Mouse (Mus musculus): ENCODE data around the gene Frzb.

Gene Frzb

DNA sequence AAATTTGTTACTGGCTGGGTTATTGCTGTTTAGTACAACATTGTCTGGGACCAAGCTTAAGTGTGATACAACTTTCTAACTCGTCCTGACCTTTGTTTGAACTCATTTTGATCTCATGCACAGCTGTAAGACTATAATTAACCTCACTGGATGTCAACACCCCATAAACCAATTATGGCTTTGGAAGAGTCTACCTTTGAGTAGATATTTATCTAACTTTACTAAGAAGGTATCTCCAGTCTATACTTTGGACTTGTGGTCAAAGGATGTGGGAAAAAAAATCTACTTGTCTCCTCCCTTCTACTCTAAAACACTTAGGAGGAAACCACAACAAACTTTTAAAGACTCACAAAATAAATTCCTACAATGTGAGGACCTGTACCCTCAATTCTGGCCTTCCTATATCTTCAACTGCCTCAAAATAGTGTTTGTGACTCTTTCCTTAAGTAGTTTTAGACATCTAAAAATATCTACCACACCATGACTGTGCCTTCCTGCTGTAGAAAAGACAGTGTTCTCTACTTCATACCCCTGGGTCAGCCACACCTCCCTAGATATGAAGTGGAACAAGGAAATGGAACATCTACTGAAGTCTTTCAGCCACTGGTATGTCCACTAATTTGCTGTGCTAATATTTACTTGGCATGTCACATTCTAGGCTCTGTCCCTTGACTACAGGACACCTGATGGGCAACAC, 16.9 kb downstream of the Frzb start:
- no peak for DNase-seq (ENCODE audit: extremely low read depth, low read depth)

DNA sequence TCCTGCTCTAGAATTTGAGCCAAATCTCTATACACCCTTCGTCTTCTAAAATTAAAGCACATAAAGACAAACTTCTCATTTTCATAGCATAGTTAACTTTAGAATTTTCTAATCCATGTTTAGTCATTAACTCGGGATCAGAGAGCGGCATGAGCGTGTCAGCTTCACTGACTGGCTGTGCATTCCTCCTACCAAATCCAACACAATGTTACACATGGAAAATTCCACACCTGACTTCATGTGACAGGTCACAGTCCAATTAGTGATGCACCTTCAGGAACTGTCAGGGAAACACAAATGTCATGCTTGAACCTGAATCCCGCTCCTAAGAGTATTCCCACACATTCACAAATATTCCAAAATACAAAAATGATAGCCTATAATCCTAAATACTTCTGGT, 24.3 kb downstream of the Frzb start:
- no peak for DNase-seq (ENCODE audit: extremely low read depth, low read depth)

DNA sequence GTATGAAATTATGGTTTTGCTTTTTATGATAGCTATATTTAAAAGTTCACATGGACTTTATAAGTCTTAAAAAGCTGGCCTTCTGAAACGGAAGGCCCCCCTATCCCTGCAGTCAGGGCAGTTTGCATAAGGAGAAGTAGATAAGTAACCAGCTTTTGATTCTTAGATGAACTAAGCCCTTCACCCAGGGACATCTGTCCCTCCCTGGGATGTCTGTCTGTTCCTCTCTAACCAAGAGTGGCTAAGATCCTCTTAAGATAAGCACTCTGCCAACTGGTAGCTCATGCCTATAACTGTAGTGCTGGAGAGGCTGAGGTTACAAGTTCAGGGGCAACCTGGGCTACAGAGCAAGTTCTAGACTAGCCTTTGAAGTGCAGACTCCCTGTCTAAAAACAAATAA, 25.4 kb downstream of the Frzb start:
- DNase-seq (ENCODE audit: extremely low read depth, low read depth), result no peak

DNA sequence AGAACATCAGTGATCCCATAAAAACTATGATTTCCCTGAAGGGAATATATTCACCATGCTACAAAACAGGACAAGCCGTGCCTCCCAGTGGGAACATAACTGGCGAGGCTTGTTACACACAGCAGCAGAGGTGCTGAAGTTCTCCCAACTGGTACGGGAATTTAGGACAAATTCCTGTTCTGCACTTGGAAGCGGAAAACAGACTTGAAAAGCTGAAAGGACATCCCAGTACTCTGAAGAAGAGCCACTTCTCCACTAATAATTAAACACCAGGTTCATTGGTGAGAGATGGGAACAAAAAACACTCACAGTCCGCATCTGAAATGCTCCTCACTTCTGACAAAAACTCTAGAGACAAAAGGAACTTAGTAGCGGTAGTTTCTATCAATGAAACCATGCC, 31.1 kb downstream of the Frzb start:
- DNase-seq (ENCODE audit: extremely low read depth, low read depth), result no peak

DNA sequence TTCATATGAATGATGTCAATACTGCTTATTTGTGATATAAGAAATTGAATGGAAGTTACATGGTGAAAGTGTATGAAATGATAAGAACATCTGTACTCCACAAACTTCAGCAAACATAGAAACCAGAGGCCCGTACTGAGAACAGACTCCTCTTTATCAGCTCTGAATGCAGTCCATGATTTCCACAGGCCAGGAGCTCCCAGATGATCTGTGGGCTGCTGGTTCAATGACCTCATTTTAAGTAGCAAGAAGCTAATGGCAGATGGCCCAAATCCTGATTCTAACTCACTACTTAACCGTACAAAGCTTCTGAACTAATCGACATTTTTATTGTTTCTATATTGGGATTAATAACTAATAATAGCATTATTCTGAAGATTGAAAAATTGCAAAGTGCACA, 33.0 kb downstream of the Frzb start:
- DNase-seq (ENCODE audit: extremely low read depth, low read depth), result no peak

DNA sequence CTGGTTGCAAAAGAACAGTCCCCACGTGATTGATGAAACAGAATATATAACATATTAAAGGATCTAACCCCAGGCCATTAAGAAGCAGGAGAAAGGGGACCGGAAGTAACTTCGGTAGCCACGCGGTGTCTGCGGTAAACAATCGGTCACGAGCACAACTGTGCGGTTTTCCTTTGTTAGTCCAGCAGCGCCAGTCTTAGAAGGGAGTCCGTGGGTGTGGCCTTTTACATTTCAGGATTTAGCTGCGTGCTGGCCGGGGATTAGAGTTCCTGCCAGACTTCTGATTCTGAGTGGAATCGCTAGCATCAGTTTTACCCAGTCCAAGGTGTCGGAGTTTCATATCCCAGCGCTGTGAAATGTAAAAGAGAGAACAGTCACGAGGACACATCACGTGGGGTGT, 34.3 kb downstream of the Frzb start:
- DNase-seq (ENCODE audit: extremely low read depth, low read depth), result no peak

DNA sequence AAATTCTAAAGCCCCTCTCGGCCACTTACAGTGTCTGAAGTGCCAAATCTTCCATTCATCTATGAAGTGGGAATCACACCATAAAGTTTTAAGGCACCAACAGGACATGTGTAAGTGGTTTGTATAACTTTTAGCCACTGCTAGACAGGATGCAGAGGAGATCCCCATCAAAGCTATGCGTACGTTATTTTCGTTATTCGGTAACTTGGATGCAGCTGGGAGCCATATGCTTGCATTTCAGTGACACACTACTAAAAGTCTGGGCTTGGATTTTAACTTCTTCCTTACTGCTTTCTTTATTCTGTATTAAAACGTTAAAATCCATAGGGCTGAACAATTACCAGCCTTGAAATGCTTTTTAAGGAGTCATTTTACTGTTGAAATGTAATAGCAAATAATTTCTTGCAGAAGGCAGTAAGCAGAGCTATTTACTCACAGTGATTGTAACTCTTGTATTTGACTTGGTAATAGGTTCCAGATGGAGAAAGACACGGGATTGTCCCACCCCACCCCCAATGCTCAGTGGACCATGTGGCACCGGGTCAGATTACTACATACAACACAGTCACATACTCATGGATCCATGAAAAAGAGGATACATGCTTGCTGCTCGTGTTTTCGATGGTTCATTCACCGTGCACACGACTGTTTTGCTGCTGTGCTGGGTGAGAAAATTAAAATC, 37.4 kb downstream of the Frzb start:
- no peak for DNase-seq (ENCODE audit: extremely low read depth, low read depth)

DNA sequence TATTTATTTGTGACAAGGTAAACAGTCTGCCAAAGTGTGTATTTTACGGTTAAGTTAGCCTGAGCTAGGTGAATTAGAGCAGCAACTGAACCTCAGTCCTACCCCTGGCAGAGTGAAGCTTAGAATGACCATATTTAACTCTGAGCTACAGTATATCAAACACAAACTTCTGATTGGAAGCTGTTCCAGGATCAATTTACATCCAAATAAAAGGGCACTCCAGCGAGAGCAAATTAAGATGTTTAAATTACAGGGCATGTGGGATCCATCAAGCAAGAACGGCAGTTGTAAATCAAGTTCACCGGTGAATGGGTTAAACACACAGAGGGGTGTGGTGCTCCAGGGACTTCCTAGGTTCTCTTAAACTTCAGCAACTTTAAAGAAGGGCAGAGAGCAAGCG, 42.7 kb downstream of the Frzb start:
- DNase-seq (ENCODE audit: extremely low read depth, low read depth), result no peak

DNA sequence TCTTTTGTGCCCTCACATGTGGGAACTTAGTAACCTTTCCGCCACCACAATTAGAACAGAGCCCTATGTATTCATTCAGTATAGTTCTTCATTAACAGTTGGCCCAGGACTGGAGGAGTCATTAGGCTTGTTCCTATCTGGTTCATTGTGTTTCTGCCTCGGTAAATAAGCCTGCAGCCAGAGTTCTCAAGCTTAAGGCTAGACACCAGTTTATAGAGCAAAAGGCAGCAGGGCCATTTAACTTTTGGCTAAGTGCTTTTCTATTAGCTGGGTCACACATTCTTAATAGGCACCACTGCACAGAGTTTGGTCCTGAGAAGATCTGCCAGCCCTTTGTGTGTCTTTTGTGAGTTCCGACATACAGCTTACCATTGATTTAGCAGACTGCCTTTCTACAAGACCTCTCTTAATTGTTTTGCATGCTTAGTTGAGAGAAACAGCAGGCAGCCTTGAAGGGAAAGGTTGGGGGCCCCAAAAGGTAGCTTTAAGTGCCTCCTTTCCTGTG, 48.8 kb downstream of the Frzb start:
- no peak for DNase-seq (ENCODE audit: extremely low read depth, low read depth)

DNA sequence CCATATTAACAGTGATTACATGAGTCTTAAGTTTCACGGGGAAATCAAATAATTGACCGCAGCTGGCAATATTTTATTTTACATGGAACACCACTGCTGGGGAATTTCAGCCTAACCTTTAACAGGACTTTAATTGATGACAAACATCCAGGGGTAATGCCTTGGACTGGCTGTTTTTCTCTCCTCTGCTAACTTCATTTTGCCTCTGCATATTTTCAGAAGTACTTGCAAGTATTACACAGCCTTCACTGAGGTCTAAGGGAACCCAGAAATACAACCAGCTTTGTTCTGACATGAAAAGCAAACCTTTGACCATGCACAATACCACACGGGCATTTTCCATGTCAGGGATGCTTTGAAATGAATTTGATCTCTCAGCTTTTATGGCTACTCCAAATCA, 50.6 kb downstream of the Frzb start:
- no peak for DNase-seq (ENCODE audit: extremely low read depth, low read depth)

DNA sequence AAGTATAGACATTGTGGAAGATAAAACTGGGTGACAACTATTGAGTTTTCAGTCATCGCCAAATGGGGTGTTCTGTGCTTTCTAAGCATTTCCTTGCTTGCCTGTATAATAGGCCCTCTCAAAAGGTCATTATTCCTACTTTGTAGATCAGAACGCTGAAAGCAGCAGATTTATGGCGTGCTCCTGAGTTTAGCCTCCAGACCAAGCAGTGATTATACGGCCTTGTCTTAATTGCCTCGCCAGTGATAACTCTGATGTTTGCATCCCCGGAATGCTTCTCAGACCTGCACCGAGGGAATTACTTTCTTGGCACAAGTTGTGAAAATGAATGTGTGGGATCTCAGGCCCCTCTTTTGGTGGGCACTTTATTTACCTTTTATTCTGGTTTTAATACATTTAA, 51.4 kb downstream of the Frzb start:
- no peak for DNase-seq (ENCODE audit: extremely low read depth, low read depth)

DNA sequence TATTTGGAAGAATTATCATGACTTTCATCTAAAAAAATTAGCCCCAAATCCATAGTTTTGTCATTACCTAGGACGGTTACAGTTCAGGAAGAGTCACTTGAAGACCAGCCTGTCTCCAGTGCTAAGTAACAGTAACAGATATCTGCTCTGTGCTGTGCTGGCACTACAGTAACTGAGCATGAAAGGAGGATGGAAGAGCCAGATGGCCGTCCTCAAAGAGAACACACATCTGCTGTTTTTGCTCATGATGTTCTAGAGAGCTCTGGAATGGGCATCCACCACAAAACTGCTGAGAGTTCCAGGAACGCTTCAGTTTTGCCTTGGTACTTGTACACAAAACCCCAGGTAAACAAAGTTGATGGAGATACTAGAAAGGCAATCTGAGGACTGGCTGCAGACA, 59.1 kb downstream of the Frzb start:
- DNase-seq (ENCODE audit: extremely low read depth, low read depth), result no peak

DNA sequence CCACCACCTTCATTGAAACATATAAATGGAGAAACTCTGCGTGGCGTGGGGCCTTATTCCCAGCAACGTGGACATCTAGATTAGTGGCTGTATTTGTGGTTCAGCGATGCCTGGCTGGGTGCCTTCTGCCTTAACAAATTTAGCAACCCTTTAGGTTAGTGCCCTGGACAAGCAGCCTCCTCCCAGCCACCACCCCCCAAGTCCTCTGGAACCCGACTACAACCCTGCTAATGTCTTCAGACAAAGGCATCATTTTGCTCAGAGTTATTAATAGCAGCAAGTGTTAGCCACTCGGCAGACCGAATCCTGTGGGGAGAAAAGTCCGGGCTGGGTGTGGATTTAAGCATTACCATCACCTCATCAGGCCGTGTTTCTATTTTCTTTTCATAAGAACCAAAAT, 59.8 kb downstream of the Frzb start:
- DNase-seq (ENCODE audit: extremely low read depth, low read depth), result no peak

DNA sequence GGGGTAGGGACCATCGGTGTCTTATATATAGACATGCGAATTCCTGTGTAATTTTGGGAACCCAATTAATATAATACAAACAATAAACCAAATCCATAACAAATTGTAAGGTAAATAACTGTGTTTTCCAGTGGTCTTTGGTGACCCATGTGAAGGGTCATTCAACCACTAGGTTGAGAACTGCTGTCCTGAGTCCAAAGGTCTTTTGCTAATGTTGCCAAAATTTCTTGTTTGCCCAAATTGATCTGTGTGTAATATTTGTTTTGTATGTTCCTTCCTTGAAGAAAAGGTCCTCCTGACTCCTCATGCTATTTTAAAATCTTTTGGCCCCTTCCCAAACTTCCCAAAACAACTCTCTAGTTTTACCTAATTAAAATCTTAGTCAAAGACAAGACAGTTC, 61.2 kb downstream of the Frzb start:
- no peak for DNase-seq (ENCODE audit: extremely low read depth, low read depth)

DNA sequence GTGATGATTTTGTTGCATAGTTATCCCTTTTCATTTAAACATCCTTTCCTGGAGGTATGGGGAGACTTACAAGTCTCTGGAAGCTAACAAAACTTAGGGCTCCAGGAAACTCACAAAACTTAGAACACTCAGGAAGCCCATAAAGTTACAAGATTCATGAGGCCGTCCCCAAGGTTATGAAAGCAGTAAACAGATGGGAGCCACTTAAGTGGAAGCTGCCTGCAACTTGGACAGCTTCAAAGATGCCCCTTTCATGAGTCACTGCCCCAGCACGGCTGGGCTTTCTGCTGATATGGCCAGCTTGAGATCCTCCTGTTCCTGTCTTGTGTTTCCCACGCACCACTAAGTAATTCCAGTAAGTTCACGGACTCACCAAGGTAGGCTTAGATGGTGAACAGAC, 63.0 kb downstream of the Frzb start:
- DNase-seq (ENCODE audit: extremely low read depth, low read depth), result no peak

DNA sequence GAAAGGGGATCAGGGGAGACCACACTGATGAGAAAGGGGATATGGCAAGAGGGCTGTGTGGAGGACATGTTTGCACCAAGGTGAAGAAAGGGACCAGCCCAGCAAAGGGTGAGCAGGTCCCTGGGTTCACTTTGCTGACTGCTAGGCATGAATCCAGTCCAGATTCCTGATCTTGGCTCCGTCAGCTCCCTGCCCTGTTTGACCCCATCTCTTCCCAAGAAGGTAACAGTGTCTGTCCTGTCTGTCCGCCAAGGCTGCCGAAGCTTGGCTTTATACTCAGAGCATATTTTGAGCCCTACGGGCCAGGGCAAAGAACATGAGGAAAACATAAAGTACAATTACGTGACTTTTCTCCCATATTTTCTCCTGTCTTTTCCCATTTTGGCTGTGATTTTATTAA, 67.6 kb downstream of the Frzb start:
- no peak for DNase-seq (ENCODE audit: extremely low read depth, low read depth)

DNA sequence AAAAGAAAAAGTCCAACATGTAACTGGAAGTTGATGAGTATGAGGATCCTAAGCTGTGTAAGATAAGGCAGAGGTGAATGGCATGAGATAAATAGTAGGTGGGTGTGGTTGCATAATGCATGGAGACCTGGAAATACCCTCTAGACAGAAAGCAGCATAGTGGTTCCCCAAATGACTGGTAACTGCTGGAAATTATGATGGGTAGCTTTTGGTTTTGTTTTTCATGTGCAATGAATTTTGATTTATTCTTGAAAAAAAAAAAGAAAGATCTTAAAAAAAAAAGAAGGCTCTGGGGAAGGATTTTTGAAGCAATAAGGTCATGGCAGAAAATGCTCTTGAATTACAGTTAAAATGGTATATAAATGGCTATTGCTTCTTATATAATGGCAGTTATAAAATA, 72.5 kb downstream of the Frzb start:
- no peak for DNase-seq (ENCODE audit: extremely low read depth, low read depth)

DNA sequence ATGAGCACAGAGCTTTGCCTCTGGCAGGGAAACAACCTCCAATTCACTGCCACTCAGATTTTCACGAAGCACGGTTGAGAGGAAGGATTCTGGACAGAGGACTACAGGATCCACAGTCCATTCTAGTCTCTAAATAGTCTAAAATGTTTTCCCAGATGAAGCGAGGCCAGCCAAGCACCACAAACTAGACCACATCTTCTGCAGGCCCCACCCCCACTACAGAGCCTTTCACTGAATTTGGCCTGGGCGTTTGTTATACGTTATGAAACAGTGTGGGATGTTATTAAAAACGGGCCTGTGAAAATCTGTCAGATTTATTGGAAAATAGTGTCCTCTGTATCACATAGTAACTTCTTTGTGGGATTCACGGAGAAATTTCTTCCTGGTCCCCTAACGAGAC, 76.0 kb downstream of the Frzb start:
- DNase-seq (ENCODE audit: extremely low read depth, low read depth), result no peak
